Mouse (Mus musculus): ENCODE data around the gene Madcam1. TPM values are rescaled to one million over a fixed set of nuclear protein-coding genes. Genes with fewer than 3 reads are reported as not detected.
A peak's percentile ranks its signal among the peaks of the same experiment; 100 is the strongest.

The Madcam1 gene
- polyA plus RNA-seq (2015; fragmentation: Nextera tagmentation; extraction: Ambion mirVana) = 0.82 and 1.2 TPM in 2 replicates

DNA sequence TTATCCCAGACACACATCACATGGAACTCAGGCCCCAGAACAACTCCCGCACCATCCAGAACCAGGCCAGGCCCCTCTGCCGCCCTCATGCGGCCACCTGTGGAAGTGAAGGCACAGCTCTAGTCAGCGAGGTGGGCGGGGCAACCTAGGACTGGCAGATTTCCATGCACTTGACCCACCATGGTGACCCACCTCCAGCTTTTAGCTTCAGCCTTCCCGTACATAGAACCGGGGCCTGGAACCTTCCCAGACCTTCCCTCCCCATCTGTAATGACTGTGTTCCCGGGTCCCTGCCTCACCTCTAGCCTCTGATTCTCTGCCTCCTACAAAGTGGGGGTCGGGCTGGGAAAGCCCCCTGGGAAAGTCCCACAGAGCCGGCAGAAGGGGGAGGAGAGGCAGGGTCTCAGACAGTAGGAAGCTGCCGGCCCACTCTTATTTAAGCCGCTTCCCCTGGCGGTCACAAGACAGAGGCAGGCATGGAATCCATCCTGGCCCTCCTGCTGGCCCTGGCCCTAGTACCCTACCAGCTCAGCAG, at the start of gene Madcam1:
Madcam1 (plus strand) TSS at position 429 of the 535 bp plus-strand sequence.
- Histone ChIP-seq H3K27ac (replicated peaks) (no peak within 1 kb of the TSS), H3K4me3 (no peak within 1 kb of the TSS), H3K4me2 (no peak within 1 kb of the TSS), H3K27me3 (replicated peaks) (peaks cover 6% of the 10 kb centered on the region; the same call in 1 of the 2 replicates), H3K4me1 (no peaks in the 10 kb centered on the region), H3K9me3 (no peaks in the 10 kb centered on the region), H3K36me3 (no peaks in the 10 kb centered on the region), H3K9ac (no peak within 1 kb of the TSS)
- no peak for ATAC-seq (ENCODE audit: extremely low read depth, insufficient number of reproducible peaks, low FRiP score, low TSS enrichment)
- 13% methylated on average over 13 of the region's 13 CpGs for WGBS

DNA sequence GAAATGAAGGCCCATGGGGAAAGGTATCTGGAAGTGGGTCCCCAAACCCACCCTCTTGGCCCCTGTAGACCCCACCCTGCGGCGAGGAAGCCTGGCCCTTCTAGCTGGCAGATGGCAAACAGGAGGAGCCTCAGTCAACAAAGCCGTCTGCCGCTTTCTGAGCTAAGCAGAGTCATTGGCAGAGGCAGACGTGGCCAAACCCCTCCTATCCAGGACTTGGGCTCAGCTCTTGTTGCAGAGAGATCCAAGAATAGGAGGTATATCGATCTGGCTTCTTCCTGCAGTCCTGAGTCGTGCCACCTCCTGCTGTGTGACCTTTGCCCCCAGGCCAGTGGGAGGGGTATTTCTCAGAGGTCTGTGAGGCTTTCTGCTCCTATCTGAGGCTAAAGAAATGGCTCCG, 48.5 kb upstream of the Madcam1 start:
- Histone ChIP-seq H3K9me3 (no peaks in the 10 kb centered on the region), H3K9ac (no peak overlapping the region), H3K36me3 (no peaks in the 10 kb centered on the region), H3K27me3 (replicated peaks) (peaks cover 47% of the 10 kb centered on the region), H3K4me3 (no peak overlapping the region), H3K4me2 (no peak overlapping the region), H3K27ac (replicated peaks) (no peak overlapping the region), H3K4me1 (peaks cover 25% of the 10 kb centered on the region)
- ATAC-seq (ENCODE audit: extremely low read depth, insufficient number of reproducible peaks, low FRiP score, low TSS enrichment) = no peak
- 13% methylated on average over 8 of the region's 8 CpGs for WGBS

DNA sequence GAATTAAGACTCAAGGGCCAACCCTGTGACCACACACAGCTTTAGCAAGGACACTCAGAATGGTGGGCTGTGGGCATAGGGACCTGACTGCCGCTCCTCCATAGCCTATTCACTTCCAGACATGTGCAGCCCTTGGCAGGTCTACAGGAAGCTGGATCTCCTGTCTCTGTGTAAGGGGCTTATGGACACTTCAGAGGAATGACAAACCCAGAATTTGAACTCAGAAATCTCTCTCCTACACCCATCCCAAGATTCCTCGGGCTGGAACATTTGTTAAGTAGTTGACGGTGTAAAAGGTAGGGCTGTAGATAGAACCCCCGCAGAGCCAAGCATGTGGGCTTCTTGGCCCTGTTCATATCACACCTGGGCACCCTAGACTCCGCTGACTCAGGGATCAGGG, 48.0 kb upstream of the Madcam1 start:
- Histone ChIP-seq H3K4me1 (peaks cover 25% of the 10 kb centered on the region), H3K27me3 (replicated peaks) (peaks cover 42% of the 10 kb centered on the region), H3K27ac (replicated peaks) (no peak overlapping the region), H3K36me3 (no peaks in the 10 kb centered on the region), H3K9me3 (no peaks in the 10 kb centered on the region), H3K4me3 (no peak overlapping the region), H3K4me2 (no peak overlapping the region), H3K9ac (no peak overlapping the region)
- WGBS = 75% methylated on average over 5 of the region's 5 CpGs
- ATAC-seq (ENCODE audit: extremely low read depth, insufficient number of reproducible peaks, low FRiP score, low TSS enrichment) = no peak

DNA sequence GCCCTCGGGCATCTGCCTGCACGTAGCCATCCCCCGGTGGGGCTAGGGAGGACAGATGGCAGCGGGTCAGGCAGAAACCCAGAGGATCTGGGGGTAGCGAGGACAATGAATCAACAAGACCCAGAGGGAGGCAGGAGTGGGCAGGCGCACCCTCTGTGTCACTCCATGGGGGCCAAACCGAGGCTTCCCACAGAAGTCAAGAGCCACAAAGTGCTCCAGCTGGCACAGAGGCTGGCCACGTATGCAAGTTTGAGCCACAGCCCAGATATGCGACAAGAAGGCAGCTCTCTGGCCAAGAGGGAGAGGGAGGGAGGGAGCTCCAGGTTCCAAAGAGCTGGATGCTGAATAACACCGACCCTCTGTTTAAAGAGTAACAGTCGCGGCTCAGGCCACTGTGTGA, 40.4 kb upstream of the Madcam1 start:
- H3K9ac ChIP-seq = no peak overlapping the region
- H3K4me3 ChIP-seq = no peak overlapping the region
- no peak for ATAC-seq (ENCODE audit: extremely low read depth, insufficient number of reproducible peaks, low FRiP score, low TSS enrichment)
- H3K36me3 ChIP-seq = no peaks in the 10 kb centered on the region
- peaks cover 14% of the 10 kb centered on the region; the same call in 1 of the 2 replicates for H3K27me3 ChIP-seq (replicated peaks)
- no peaks in the 10 kb centered on the region for H3K9me3 ChIP-seq
- H3K4me2 ChIP-seq = no peak overlapping the region
- no peak overlapping the region for H3K27ac ChIP-seq (replicated peaks)
- WGBS = 72% methylated on average over 12 of the region's 12 CpGs
- no peaks in the 10 kb centered on the region for H3K4me1 ChIP-seq

DNA sequence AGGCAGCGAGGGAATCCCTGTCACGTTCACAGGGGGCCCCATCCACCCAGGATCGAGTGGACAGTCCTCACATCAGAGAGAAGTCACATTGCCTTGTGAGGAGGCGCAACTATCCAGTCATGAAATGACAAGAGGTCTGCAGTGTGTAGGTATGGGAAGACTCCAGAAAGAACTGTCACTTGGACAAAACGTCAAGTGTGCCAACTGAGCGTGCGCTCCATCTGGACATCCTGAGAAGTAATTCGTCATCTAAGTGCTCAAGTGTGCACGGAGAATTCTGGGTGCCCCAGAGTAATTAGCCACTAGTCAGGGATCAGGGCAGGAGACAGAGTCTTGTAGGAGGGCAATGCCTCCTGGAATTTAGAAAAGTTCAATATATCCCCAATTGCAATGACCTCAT, 39.0 kb upstream of the Madcam1 start:
- WGBS = 63% methylated on average over 9 of the region's 9 CpGs
- no peak overlapping the region for H3K4me3 ChIP-seq
- no peak overlapping the region for H3K27ac ChIP-seq (replicated peaks)
- H3K4me2 ChIP-seq = no peak overlapping the region
- H3K9ac ChIP-seq = no peak overlapping the region
- peaks cover 14% of the 10 kb centered on the region; the same call in 1 of the 2 replicates for H3K27me3 ChIP-seq (replicated peaks)
- ATAC-seq (ENCODE audit: extremely low read depth, insufficient number of reproducible peaks, low FRiP score, low TSS enrichment) = no peak
- no peaks in the 10 kb centered on the region for H3K9me3 ChIP-seq
- H3K4me1 ChIP-seq = no peaks in the 10 kb centered on the region
- no peaks in the 10 kb centered on the region for H3K36me3 ChIP-seq

DNA sequence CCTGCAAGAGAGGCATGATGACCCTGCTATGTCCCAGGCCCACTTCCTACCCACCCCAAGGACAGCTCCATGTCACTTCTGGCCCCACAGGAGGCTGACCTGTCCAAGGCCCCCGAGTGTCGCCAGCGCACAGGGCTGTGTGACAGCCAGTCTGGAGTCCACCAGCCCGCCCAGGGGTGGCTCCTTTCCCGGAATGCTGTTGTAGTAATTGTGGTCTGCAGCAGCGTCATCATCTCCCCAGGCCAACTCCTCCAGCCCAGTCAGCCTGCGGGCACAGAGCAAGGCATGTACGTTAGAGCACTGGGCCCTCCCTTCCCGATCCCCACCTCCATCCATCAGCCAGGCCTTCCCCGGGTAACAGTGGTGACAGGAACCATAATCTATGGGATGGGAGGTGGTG, 38.2 kb upstream of the Madcam1 start:
- 72% methylated on average over 10 of the region's 10 CpGs for WGBS
- no peak overlapping the region for H3K9ac ChIP-seq

DNA sequence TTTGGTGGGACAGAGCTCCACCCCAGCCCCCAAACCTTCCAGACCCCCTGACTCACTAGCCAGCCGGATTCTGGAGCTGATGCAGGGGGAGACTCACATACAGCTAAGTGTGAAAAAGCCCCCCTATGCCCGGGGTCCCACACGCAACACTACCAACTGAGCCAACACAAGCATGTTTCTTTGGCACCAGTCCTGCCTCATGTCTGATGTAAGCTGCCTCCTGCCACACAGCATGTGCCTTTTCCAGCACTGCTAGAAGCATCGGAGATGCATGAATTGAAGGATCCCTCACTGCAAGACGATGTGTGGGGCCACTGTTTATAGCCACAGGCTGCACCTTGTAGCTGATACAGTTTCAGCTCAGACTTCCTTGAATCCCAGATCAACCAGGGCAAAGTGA, 36.0 kb upstream of the Madcam1 start:
- Histone ChIP-seq H3K27me3 (replicated peaks) (peaks cover 9% of the 10 kb centered on the region; the same call in 1 of the 2 replicates), H3K9ac (no peak overlapping the region), H3K4me3 (no peak overlapping the region), H3K4me1 (no peaks in the 10 kb centered on the region), H3K27ac (replicated peaks) (no peak overlapping the region), H3K4me2 (no peak overlapping the region), H3K36me3 (no peaks in the 10 kb centered on the region), H3K9me3 (no peaks in the 10 kb centered on the region)
- WGBS = 80% methylated on average over 5 of the region's 5 CpGs
- no peak for ATAC-seq (ENCODE audit: extremely low read depth, insufficient number of reproducible peaks, low FRiP score, low TSS enrichment)

More for the DNA sequence above, 38.2 kb upstream of the Madcam1 start:
- Histone ChIP-seq H3K36me3 (no peaks in the 10 kb centered on the region), H3K27ac (replicated peaks) (no peak overlapping the region), H3K4me1 (no peaks in the 10 kb centered on the region), H3K4me2 (no peak overlapping the region), H3K9me3 (no peaks in the 10 kb centered on the region), H3K4me3 (no peak overlapping the region), H3K27me3 (replicated peaks) (peaks cover 14% of the 10 kb centered on the region; the same call in 1 of the 2 replicates)
- ATAC-seq (ENCODE audit: extremely low read depth, insufficient number of reproducible peaks, low FRiP score, low TSS enrichment) = no peak

DNA sequence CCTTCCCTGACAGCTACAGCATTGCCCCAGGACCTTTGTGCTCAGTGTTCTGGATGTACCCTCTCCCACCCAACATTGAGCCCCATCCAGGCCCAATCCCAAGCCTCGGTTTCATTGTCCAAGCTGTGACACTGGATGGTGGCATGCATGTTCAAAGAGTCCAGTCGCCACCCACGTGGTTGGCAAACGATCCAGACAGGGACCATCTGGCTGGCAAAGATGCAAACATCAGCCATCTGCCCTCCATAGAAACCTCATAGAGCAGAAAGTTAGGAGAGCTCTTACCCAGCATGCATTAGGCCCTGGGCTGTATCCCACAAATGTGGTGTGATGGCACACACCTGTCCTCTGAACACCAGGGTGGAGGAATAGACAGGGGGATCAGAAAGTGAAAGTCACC, 32.9 kb upstream of the Madcam1 start:
- H3K9me3 ChIP-seq = no peaks in the 10 kb centered on the region
- H3K36me3 ChIP-seq = no peaks in the 10 kb centered on the region
- H3K4me3 ChIP-seq = no peak overlapping the region
- H3K27ac ChIP-seq (replicated peaks) = no peak overlapping the region
- H3K4me1 ChIP-seq = no peaks in the 10 kb centered on the region
- no peak overlapping the region for H3K4me2 ChIP-seq
- H3K27me3 ChIP-seq (replicated peaks) = peaks cover 15% of the 10 kb centered on the region
- no peak overlapping the region for H3K9ac ChIP-seq
- ATAC-seq (ENCODE audit: extremely low read depth, insufficient number of reproducible peaks, low FRiP score, low TSS enrichment) = no peak
- 85% methylated on average over 4 of the region's 4 CpGs for WGBS

DNA sequence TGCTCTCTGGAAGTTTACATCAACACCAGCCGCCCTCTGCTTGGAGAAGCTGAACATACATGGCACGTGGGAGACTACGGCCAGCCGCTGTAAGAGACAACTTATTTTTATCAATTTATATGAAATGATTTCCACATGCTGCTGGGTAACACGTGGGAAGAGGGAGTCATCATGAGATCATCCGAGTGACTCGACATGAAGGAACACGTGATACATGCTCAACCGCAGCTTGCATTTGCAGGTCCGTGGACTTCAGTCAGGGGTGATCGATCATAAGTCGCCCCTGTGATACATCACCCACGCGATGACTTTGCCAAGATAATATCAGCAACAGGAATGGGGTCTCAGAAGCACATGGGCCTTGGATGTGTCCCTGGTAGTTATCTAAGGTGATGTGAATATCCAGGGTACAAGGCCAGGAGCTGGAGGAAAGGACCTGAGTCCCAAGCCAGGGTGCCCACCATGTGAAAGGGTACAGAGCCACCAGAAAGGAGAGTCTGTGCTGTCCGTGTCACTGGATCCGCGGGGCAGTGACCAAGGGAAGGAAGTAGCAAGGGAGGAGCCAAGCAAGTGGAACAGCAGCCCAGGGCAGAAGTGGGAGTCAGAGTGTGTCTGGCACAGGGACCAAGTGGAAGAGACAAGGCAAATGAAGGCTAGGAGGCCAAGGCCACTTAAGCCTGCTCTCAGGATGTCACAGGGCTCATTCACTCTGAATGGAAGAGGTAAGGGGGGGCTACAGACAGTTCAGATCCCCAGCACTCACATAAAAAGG, 31.2 kb upstream of the Madcam1 start:
- no peaks in the 10 kb centered on the region for H3K36me3 ChIP-seq
- no peak overlapping the region for H3K9ac ChIP-seq
- H3K4me1 ChIP-seq = peaks cover 13% of the 10 kb centered on the region
- H3K4me2 ChIP-seq = no peak overlapping the region
- no peak for ATAC-seq (ENCODE audit: extremely low read depth, insufficient number of reproducible peaks, low FRiP score, low TSS enrichment)
- no peak overlapping the region for H3K27ac ChIP-seq (replicated peaks)
- 73% methylated on average over 17 of the region's 17 CpGs for WGBS
- peaks cover 33% of the 10 kb centered on the region for H3K27me3 ChIP-seq (replicated peaks)
- no peaks in the 10 kb centered on the region for H3K9me3 ChIP-seq
- H3K4me3 ChIP-seq = no peak overlapping the region

DNA sequence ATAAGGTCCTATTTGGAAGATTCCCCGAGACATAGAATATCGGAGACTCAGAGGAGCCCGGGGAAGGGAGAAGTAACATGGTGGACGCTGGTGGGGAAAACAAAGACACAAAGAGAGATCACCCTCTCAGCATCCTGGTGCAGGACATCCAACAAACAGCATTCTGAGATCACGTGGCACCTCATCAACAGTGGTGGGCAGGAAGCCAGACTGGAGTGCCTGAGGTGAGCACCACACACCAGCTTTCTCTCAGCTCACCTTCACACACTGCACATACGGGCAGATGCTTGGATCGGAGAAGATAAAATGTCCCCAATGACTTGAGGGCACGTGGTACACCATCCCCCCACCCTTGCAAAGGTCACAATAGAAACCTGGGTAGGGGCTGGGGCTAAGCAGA, 28.1 kb upstream of the Madcam1 start:
- H3K36me3 ChIP-seq = no peaks in the 10 kb centered on the region
- H3K27me3 ChIP-seq (replicated peaks) = peaks cover 59% of the 10 kb centered on the region
- no peaks in the 10 kb centered on the region for H3K9me3 ChIP-seq
- H3K4me2 ChIP-seq = peak overlapping the region; percentile 96; the same call in 1 of the 2 replicates
- H3K4me1 ChIP-seq = peaks cover 23% of the 10 kb centered on the region
- no peak overlapping the region for H3K27ac ChIP-seq (replicated peaks)
- no peak overlapping the region for H3K4me3 ChIP-seq
- ATAC-seq (ENCODE audit: extremely low read depth, insufficient number of reproducible peaks, low FRiP score, low TSS enrichment) = no peak
- H3K9ac ChIP-seq = no peak overlapping the region
- 81% methylated on average over 8 of the region's 8 CpGs for WGBS

DNA sequence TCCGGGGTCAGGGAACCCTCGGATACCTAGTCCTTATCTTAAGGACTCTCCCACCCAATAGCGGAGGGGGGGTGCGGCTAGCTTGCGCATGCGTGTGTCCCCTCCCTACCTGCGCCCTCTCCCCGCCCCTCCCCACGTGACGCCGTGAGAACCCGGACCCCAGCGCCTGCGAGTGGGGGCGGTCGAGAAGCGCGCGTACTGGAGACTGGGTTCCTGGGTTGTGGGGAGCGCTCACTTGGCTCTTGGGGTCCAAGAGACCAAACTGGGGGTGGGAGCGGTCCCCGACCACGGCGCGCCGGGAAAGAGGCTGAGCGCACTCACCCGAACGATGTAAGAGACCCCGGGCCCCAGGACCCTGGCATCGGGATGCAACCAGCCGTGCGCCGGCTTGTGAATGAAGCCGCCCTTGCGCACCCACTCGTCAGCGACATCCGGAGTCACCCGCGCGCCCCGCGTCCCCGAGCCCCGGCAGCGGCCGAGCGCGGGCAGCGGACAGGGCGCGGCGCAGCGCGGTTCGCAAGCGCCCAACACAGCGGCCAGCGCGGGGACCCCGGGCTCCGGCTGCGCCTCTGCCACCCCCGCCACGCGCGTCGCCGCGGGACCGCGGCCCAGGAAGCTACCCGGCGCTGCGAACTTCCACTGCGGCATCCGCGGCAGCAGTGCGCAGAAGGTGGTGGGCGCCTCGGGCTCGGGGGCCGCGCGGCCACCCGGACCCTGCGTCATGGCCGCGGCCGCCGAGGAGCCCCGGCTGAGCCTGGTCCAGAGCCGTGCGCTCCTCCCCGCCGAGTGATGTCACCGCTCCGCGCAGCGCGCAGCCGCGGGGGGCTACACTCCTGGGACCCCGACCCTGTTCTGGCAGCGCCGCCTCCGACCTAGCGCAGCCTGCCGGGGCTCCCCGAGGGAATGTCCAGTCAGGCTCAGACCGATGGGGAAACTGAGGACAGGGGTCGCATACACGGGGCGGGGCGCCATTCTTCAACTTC, 26.9 kb upstream of the Madcam1 start, which contains the start of gene Shc2:
Shc2 (minus strand) TSS at position 791 of the 983 bp plus-strand sequence.
- no peak for ATAC-seq (ENCODE audit: extremely low read depth, insufficient number of reproducible peaks, low FRiP score, low TSS enrichment)
- peaks cover 58% of the 10 kb centered on the region for H3K27me3 ChIP-seq (replicated peaks)

More for the DNA sequence above, 26.9 kb upstream of the Madcam1 start, which contains the start of gene Shc2:
- Histone ChIP-seq H3K4me1 (peaks cover 23% of the 10 kb centered on the region), H3K9ac (peak within 1 kb of the TSS; percentile 84), H3K27ac (replicated peaks) (0 out of 2 replicates have a peak within 1 kb of the TSS, but pooled peaks have one; percentile 5), H3K36me3 (no peaks in the 10 kb centered on the region), H3K4me2 (peak within 1 kb of the TSS; percentile 96), H3K9me3 (no peaks in the 10 kb centered on the region), H3K4me3 (peak within 1 kb of the TSS; percentile 75)
- WGBS = under 1% methylated on average over 110 of the region's 116 CpGs
